Mouse (Mus musculus): ENCODE measurements around the gene Slc25a20. TPM values are rescaled to one million over a fixed set of nuclear protein-coding genes. Genes with fewer than 3 reads are reported as not detected.

Slc25a20 gene
- polyA plus RNA-seq (2015; fragmentation: Nextera tagmentation; extraction: Ambion mirVana), result 44.2 and 44.7 TPM in 2 replicates

- Histone ChIP-seq H3K36me3 (no peaks in the 10 kb centered on the region), H3K27ac (replicated peaks) (no peak within 1 kb of the TSS), H3K4me2 (replicated peaks) (peak within 1 kb of the TSS; percentile 60), H3K9me3 (no peaks in the 10 kb centered on the region), H3K27me3 (no peaks in the 10 kb centered on the region), H3K9ac (replicated peaks) (peak within 1 kb of the TSS; percentile 54), H3K4me1 (peaks cover 9% of the 10 kb centered on the region), H3K4me3 (peak within 1 kb of the TSS; percentile 55)
- 4% methylated on average over 36 of the region's 37 CpGs for WGBS
- peak; percentile 86 for ATAC-seq (replicated peaks)
Measured at GRCm38 (mm10) chr9:108661677-108662612, at the start of gene Slc25a20. Slc25a20 (plus strand) TSS chr9:108662088.

GRCm38 (mm10) chr9:108617301-108617700 is 44.6 kb upstream of the Slc25a20 start:
- peaks cover 52% of the 10 kb centered on the region for H3K36me3 ChIP-seq
- 84% methylated on average over 1 of the region's 1 CpGs for WGBS

GRCm38 (mm10) chr9:108626498-108626897 is 35.4 kb upstream of the Slc25a20 start:
- H3K9ac ChIP-seq (replicated peaks), result no peak overlapping the region
- no peaks in the 10 kb centered on the region for H3K4me1 ChIP-seq
- ATAC-seq (replicated peaks), result no peak
- no peak overlapping the region for H3K4me2 ChIP-seq (replicated peaks)
- WGBS, result 64% methylated on average over 2 of the region's 2 CpGs
- no peak overlapping the region for H3K4me3 ChIP-seq
- peaks cover 3% of the 10 kb centered on the region; the same call in 1 of the 2 replicates for H3K36me3 ChIP-seq
- no peak overlapping the region for H3K27ac ChIP-seq (replicated peaks)
- no peaks in the 10 kb centered on the region for H3K27me3 ChIP-seq
- H3K9me3 ChIP-seq, result no peaks in the 10 kb centered on the region

More at GRCm38 (mm10) chr9:108617301-108617700, 44.6 kb upstream of the Slc25a20 start:
- no peaks in the 10 kb centered on the region for H3K4me1 ChIP-seq
- H3K27me3 ChIP-seq, result no peaks in the 10 kb centered on the region
- H3K9me3 ChIP-seq, result no peaks in the 10 kb centered on the region
- ATAC-seq (replicated peaks), result no peak
- no peak overlapping the region for H3K27ac ChIP-seq (replicated peaks)
- H3K4me2 ChIP-seq (replicated peaks), result no peak overlapping the region
- no peak overlapping the region for H3K4me3 ChIP-seq
- H3K9ac ChIP-seq (replicated peaks), result no peak overlapping the region

GRCm38 (mm10) chr9:108628141-108628540 is 33.7 kb upstream of the Slc25a20 start:
- H3K36me3 ChIP-seq, result peaks cover 3% of the 10 kb centered on the region
- H3K27me3 ChIP-seq, result no peaks in the 10 kb centered on the region
- H3K4me1 ChIP-seq, result no peaks in the 10 kb centered on the region
- no peak overlapping the region for H3K4me2 ChIP-seq (replicated peaks)
- ATAC-seq (replicated peaks), result no peak
- H3K9ac ChIP-seq (replicated peaks), result no peak overlapping the region
- H3K27ac ChIP-seq (replicated peaks), result no peak overlapping the region
- H3K4me3 ChIP-seq, result no peak overlapping the region
- no peaks in the 10 kb centered on the region for H3K9me3 ChIP-seq
- WGBS, result 88% methylated on average over 4 of the region's 4 CpGs

GRCm38 (mm10) chr9:108630683-108631082 is 31.2 kb upstream of the Slc25a20 start:
- H3K4me3 ChIP-seq, result no peak overlapping the region
- WGBS, result 87% methylated on average over 1 of the region's 1 CpGs
- no peak overlapping the region for H3K9ac ChIP-seq (replicated peaks)
- H3K36me3 ChIP-seq, result peaks cover 3% of the 10 kb centered on the region
- H3K4me1 ChIP-seq, result no peaks in the 10 kb centered on the region
- H3K4me2 ChIP-seq (replicated peaks), result no peak overlapping the region
- H3K27me3 ChIP-seq, result no peaks in the 10 kb centered on the region
- no peak overlapping the region for H3K27ac ChIP-seq (replicated peaks)
- H3K9me3 ChIP-seq, result no peaks in the 10 kb centered on the region
- no peak for ATAC-seq (replicated peaks)

- 93% methylated on average over 5 of the region's 5 CpGs for WGBS
- Histone ChIP-seq H3K27me3 (no peaks in the 10 kb centered on the region), H3K27ac (replicated peaks) (no peak overlapping the region), H3K36me3 (peaks cover 3% of the 10 kb centered on the region), H3K9ac (replicated peaks) (no peak overlapping the region), H3K9me3 (no peaks in the 10 kb centered on the region), H3K4me2 (replicated peaks) (no peak overlapping the region), H3K4me1 (no peaks in the 10 kb centered on the region), H3K4me3 (no peak overlapping the region)
- no peak for ATAC-seq (replicated peaks)
Measured at GRCm38 (mm10) chr9:108631631-108632256, 30.1 kb upstream of the Slc25a20 start.

GRCm38 (mm10) chr9:108632375-108632774 is 29.5 kb upstream of the Slc25a20 start:
- H3K9me3 ChIP-seq, result no peaks in the 10 kb centered on the region
- H3K9ac ChIP-seq (replicated peaks), result no peak overlapping the region
- H3K36me3 ChIP-seq, result peaks cover 3% of the 10 kb centered on the region
- no peaks in the 10 kb centered on the region for H3K4me1 ChIP-seq
- ATAC-seq (replicated peaks), result no peak
- WGBS, result 80% methylated on average over 5 of the region's 5 CpGs
- H3K27ac ChIP-seq (replicated peaks), result no peak overlapping the region
- H3K4me3 ChIP-seq, result no peak overlapping the region
- H3K27me3 ChIP-seq, result no peaks in the 10 kb centered on the region
- H3K4me2 ChIP-seq (replicated peaks), result no peak overlapping the region

GRCm38 (mm10) chr9:108633846-108634245 is 28.0 kb upstream of the Slc25a20 start:
- Histone ChIP-seq H3K4me3 (no peak overlapping the region), H3K9ac (replicated peaks) (no peak overlapping the region), H3K9me3 (no peaks in the 10 kb centered on the region), H3K36me3 (peaks cover 3% of the 10 kb centered on the region), H3K4me1 (no peaks in the 10 kb centered on the region), H3K27me3 (no peaks in the 10 kb centered on the region), H3K27ac (replicated peaks) (no peak overlapping the region), H3K4me2 (replicated peaks) (no peak overlapping the region)
- no peak for ATAC-seq (replicated peaks)
- WGBS, result 70% methylated on average over 2 of the region's 2 CpGs

- no peaks in the 10 kb centered on the region for H3K9me3 ChIP-seq
- H3K9ac ChIP-seq (replicated peaks), result no peak overlapping the region
- ATAC-seq (replicated peaks), result no peak
- H3K4me1 ChIP-seq, result no peaks in the 10 kb centered on the region
- H3K27ac ChIP-seq (replicated peaks), result no peak overlapping the region
- no peak overlapping the region for H3K4me3 ChIP-seq
- no peak overlapping the region for H3K4me2 ChIP-seq (replicated peaks)
- 83% methylated on average over 2 of the region's 2 CpGs for WGBS
- H3K27me3 ChIP-seq, result no peaks in the 10 kb centered on the region
- peaks cover 9% of the 10 kb centered on the region; the same call in 1 of the 2 replicates for H3K36me3 ChIP-seq
Measured at GRCm38 (mm10) chr9:108635415-108635814, 26.5 kb upstream of the Slc25a20 start.

- no peaks in the 10 kb centered on the region for H3K27me3 ChIP-seq
- H3K4me1 ChIP-seq, result no peaks in the 10 kb centered on the region
- H3K36me3 ChIP-seq, result peaks cover 18% of the 10 kb centered on the region; the same call in 1 of the 2 replicates
- no peak overlapping the region for H3K9ac ChIP-seq (replicated peaks)
- no peak overlapping the region for H3K4me2 ChIP-seq (replicated peaks)
- H3K27ac ChIP-seq (replicated peaks), result no peak overlapping the region
- H3K4me3 ChIP-seq, result no peak overlapping the region
- H3K9me3 ChIP-seq, result no peaks in the 10 kb centered on the region
- no peak for ATAC-seq (replicated peaks)
- 93% methylated on average over 2 of the region's 2 CpGs for WGBS
Measured at GRCm38 (mm10) chr9:108639825-108640224, 22.1 kb upstream of the Slc25a20 start.

- Histone ChIP-seq H3K4me3 (peak overlapping the region; percentile 85), H3K36me3 (peaks cover 4% of the 10 kb centered on the region; the same call in 1 of the 2 replicates), H3K9me3 (no peaks in the 10 kb centered on the region), H3K4me1 (peaks cover 24% of the 10 kb centered on the region), H3K9ac (replicated peaks) (peak overlapping the region; percentile 91), H3K4me2 (replicated peaks) (peak overlapping the region; percentile 70), H3K27ac (replicated peaks) (no peak overlapping the region), H3K27me3 (no peaks in the 10 kb centered on the region)
- ATAC-seq (replicated peaks), result no peak
- WGBS, result 44% methylated on average over 10 of the region's 10 CpGs
Measured at GRCm38 (mm10) chr9:108648166-108648565, 13.7 kb upstream of the Slc25a20 start.
